In the genomic region with DNA sequence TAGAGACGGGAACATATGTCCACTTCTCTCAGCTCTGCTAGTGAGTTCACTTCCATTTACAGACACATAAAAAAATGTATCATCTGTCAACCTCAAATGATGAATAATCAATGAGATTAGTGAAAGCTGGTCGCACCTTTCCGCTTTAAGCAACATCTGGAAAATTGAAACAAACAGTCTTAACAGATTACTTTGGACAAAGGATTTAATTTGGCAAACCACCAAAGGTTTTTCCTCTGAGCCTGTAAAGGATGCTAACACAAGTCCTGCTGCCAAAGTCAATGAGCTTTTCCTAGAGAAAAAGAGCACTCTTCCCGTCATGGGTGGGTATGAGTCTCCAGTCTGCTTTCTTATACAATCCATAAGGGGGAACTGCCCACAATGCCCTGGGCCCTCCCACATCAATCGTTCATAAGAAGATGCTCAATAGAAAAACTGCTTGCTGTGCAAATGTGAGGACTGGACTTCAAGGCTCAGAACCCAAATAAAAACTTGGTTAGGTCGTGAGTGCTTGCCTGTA, we compare ENCODE assay signal across 30 mouse cellular contexts. TPM values are rescaled to one million over a fixed set of nuclear protein-coding genes. Genes with fewer than 3 reads are reported as not detected.
A peak's percentile ranks its signal among the peaks of the same experiment; 100 is the strongest.
DNase-seq lines count a peak whose midpoint lies in the region; ATAC-seq and TF ChIP-seq lines count a peak whose summit lies in the region.
"Had no signal": no experiment of that assay in that cellular context is flagged by ENCODE, and none has a peak within 500 bp of the region (broad histone marks: within the 10 kb centered on the region; RNA-seq: fewer than 3 reads in every experiment).

No protein-coding gene starts in this region.

- 39% methylated on average over 6 of the region's 6 CpGs for whole genome bisulfite sequencing in forebrain, embryonic 13.5 days
- 53% methylated on average over 6 of the region's 6 CpGs for WGBS in forebrain, embryonic 12.5 days
- WGBS in heart, adult 2 months: 48% methylated on average over 6 of the region's 6 CpGs
- WGBS in lung, embryonic 14.5 days: 57% methylated on average over 6 of the region's 6 CpGs

- TF ChIP-seq EP300 in heart, adult 2 months (IDR thresholded peaks at IDR 0.05; ENCODE audit: insufficient read depth, low read depth, low read length): no peak

- no peak overlapping the region for H3K4me2 ChIP-seq in forebrain, embryonic 13.5 days
- H3K4me2 ChIP-seq in forebrain, embryonic 12.5 days: no peak overlapping the region
- no peak overlapping the region for H3K4me2 ChIP-seq in lung, embryonic 14.5 days
- H3K4me2 ChIP-seq: hindbrain, embryonic 12.5 days; liver, embryonic 12.5 days; midbrain, embryonic 12.5 days; neural tube, embryonic 12.5 days; stomach, embryonic 15.5 days had no signal

- H3K9ac ChIP-seq in forebrain, embryonic 13.5 days: no peak overlapping the region
- H3K9ac ChIP-seq in forebrain, embryonic 12.5 days: no peak overlapping the region
- H3K9ac ChIP-seq in heart, adult 2 months (ENCODE audit: low read depth, low read length): no peak overlapping the region
- H3K9ac ChIP-seq in lung, embryonic 14.5 days: no peak overlapping the region
- H3K9ac ChIP-seq: hindbrain, embryonic 12.5 days; liver, embryonic 12.5 days; liver, postnatal 0 days; midbrain, embryonic 12.5 days; neural tube, embryonic 12.5 days; stomach, embryonic 15.5 days had no signal

- DNase-seq in heart, adult 2 months: no peak
- no peak for DNase-seq in heart, postnatal 4 days
- DNase-seq in lung, embryonic 14.5 days: peak; percentile 22
- DNase-seq in lung, postnatal 14 days: no peak
- DNase-seq in brain, embryonic 14.5 days (ENCODE audit: low read depth): peak; percentile 71
- DNase-seq in ovary, postnatal 14 days (ENCODE audit: low spot score): no peak
- DNase-seq: adrenal gland, adult 8-10 months; cerebellum, adult 11 months; cerebellum, adult 9-10 months; cerebellum, postnatal 36 days; gastrocnemius, postnatal 14 days; kidney, adult 9 months; kidney, postnatal 10 days; layer of hippocampus, postnatal 36 days; left cerebral cortex, postnatal 4 days; liver, postnatal 0 days; right cerebral cortex, postnatal 14 days had no signal

- H3K27ac ChIP-seq in forebrain, embryonic 13.5 days: peak overlapping the region; percentile 35; the same call in 1 of the 2 replicates
- H3K27ac ChIP-seq in forebrain, embryonic 12.5 days: no peak overlapping the region
- peak overlapping the region; percentile 48 for H3K27ac ChIP-seq in heart, adult 2 months
- no peak overlapping the region for H3K27ac ChIP-seq in lung, embryonic 14.5 days (ENCODE audit: low read depth)
- H3K27ac ChIP-seq: hindbrain, embryonic 12.5 days; liver, embryonic 12.5 days; midbrain, embryonic 12.5 days; neural tube, embryonic 12.5 days; stomach, embryonic 15.5 days had no signal

- H3K4me3 ChIP-seq in forebrain, embryonic 13.5 days: no peak overlapping the region
- no peak overlapping the region for H3K4me3 ChIP-seq in forebrain, embryonic 12.5 days (replicated peaks)
- H3K4me3 ChIP-seq in heart, adult 2 months: no peak overlapping the region
- no peak overlapping the region for H3K4me3 ChIP-seq in lung, embryonic 14.5 days (ENCODE audit: low read depth, low read length)
- H3K4me3 ChIP-seq: hindbrain, embryonic 12.5 days; liver, embryonic 12.5 days; megakaryocyte, embryonic 14.5 days; midbrain, embryonic 12.5 days; neural tube, embryonic 12.5 days; stomach, embryonic 15.5 days had no signal

- 0 out of 2 replicates have a peak, but pooled peaks cover 3% of the 10 kb centered on the region for H3K27me3 ChIP-seq in forebrain, embryonic 13.5 days
- 0 out of 2 replicates have a peak, but pooled peaks cover 5% of the 10 kb centered on the region for H3K27me3 ChIP-seq in forebrain, embryonic 12.5 days
- no peaks in the 10 kb centered on the region for H3K27me3 ChIP-seq in heart, adult 2 months (ENCODE audit: control insufficient read depth, insufficient read depth, low read length)
- no peaks in the 10 kb centered on the region for H3K27me3 ChIP-seq in lung, embryonic 14.5 days (ENCODE audit: insufficient read depth, low read length)
- H3K27me3 ChIP-seq: CH12.LX; hindbrain, embryonic 12.5 days; liver, embryonic 12.5 days; midbrain, embryonic 12.5 days; neural tube, embryonic 12.5 days; stomach, embryonic 15.5 days had no signal

- H3K4me1 ChIP-seq in forebrain, embryonic 13.5 days: peaks cover 45% of the 10 kb centered on the region
- peaks cover 31% of the 10 kb centered on the region for H3K4me1 ChIP-seq in forebrain, embryonic 12.5 days
- H3K4me1 ChIP-seq in heart, adult 2 months (ENCODE audit: control insufficient read depth, insufficient read depth, low read length): peaks cover 2% of the 10 kb centered on the region
- H3K4me1 ChIP-seq in lung, embryonic 14.5 days (ENCODE audit: insufficient read depth): no peaks in the 10 kb centered on the region

- no peak for ATAC-seq in forebrain, embryonic 13.5 days
- ATAC-seq in forebrain, embryonic 12.5 days (ENCODE audit: low FRiP score): no peak
- ATAC-seq in lung, embryonic 14.5 days (ENCODE audit: insufficient read depth): no peak
- ATAC-seq: intestine, postnatal 0 days; liver, embryonic 12.5 days; liver, postnatal 0 days had no signal

- no peaks in the 10 kb centered on the region for H3K9me3 ChIP-seq in forebrain, embryonic 13.5 days (replicated peaks)
- H3K9me3 ChIP-seq in forebrain, embryonic 12.5 days: no peaks in the 10 kb centered on the region
- no peaks in the 10 kb centered on the region for H3K9me3 ChIP-seq in lung, embryonic 14.5 days (ENCODE audit: low read depth, low read length)
- H3K9me3 ChIP-seq: hindbrain, embryonic 12.5 days; liver, embryonic 12.5 days; megakaryocyte, embryonic 14.5 days; midbrain, embryonic 12.5 days; neural tube, embryonic 12.5 days; stomach, embryonic 15.5 days had no signal

- H3K79me2 ChIP-seq in heart, adult 2 months (replicated peaks; ENCODE audit: control insufficient read depth, insufficient read depth, low read length): no peaks in the 10 kb centered on the region

- TF ChIP-seq POLR2A in heart, adult 2 months (IDR thresholded peaks at IDR 0.05; ENCODE audit: insufficient read depth, low read depth, low read length): no peak
- TF ChIP-seq POLR2A in brain, embryonic 14.5 days (IDR thresholded peaks at IDR 0.05; ENCODE audit: borderline replicate concordance, extremely low read depth, insufficient read depth, insufficient read length, poor library complexity, severe bottlenecking): no peak

- no peak for TF ChIP-seq CTCF in heart, adult 2 months (IDR thresholded peaks at IDR 0.05)
- TF ChIP-seq CTCF in lung, embryonic 14.5 days (IDR thresholded peaks at IDR 0.05; ENCODE audit: low read depth): no peak
- TF ChIP-seq CTCF in brain, embryonic 14.5 days (IDR thresholded peaks at IDR 0.05; ENCODE audit: borderline replicate concordance, extremely low read depth, insufficient read depth, insufficient read length): no peak

- H3K36me3 ChIP-seq in forebrain, embryonic 13.5 days (ENCODE audit: poor library complexity, severe bottlenecking): no peaks in the 10 kb centered on the region
- H3K36me3 ChIP-seq in forebrain, embryonic 12.5 days (replicated peaks): no peaks in the 10 kb centered on the region
- H3K36me3 ChIP-seq in heart, adult 2 months (ENCODE audit: control insufficient read depth, insufficient read depth, low read length): no peaks in the 10 kb centered on the region
- H3K36me3 ChIP-seq in lung, embryonic 14.5 days (ENCODE audit: insufficient read depth): no peaks in the 10 kb centered on the region
- H3K36me3 ChIP-seq: hindbrain, embryonic 12.5 days; liver, embryonic 12.5 days; midbrain, embryonic 12.5 days; neural tube, embryonic 12.5 days; stomach, embryonic 15.5 days had no signal

- intact Hi-C loops in heart, adult 2 months (cut with DNase I): loop anchor here (5.0 kb wide), 1 partner anchor 227 kb away; no protein-coding TSS in a partner anchor

RNA-seq across cellular contexts. Expression of gene Lrrc9, which starts 2.6 kb away (rescaled TPM):
- 3.0 and 3.2 TPM in 2 replicates for polyA plus RNA-seq in forebrain, embryonic 13.5 days (2015; fragmentation: Nextera tagmentation; extraction: Ambion mirVana)
- polyA plus RNA-seq in forebrain, embryonic 12.5 days (2016; fragmentation: Nextera tagmentation; extraction: Ambion mirVana): 2.3 and 3.4 TPM in 2 replicates
- under 1 TPM; 0.10 to 0.14 TPM for total RNA-seq in heart, adult 2 months (2021)
- polyA plus RNA-seq in heart, adult 2 months (2012; rRNA removed): 0.08 and 0.12 TPM in 2 replicates
- 1 to 10 TPM; 1.0 to 1.2 TPM for total RNA-seq in heart, postnatal 4 days (2021)
- 0.29 and 0.87 TPM in 2 replicates for polyA plus RNA-seq in lung, embryonic 14.5 days (2014; fragmentation: Nextera tagmentation; extraction: Ambion mirVana)
- 3.0 and 3.1 TPM in 2 replicates for polyA plus RNA-seq in brain, embryonic 14.5 days (2012; rRNA removed)
- total RNA-seq: CH12.LX had no signal
- polyA plus RNA-seq: C2C12; large intestine, adult 2 months had no signal

RNA-seq across cellular contexts. Expression of gene Rtn1, which starts 30.2 kb away (rescaled TPM):
- 1,241 and 1,349 TPM in 2 replicates for polyA plus RNA-seq in forebrain, embryonic 13.5 days (2015; fragmentation: Nextera tagmentation; extraction: Ambion mirVana)
- polyA plus RNA-seq in forebrain, embryonic 12.5 days (2016; fragmentation: Nextera tagmentation; extraction: Ambion mirVana): 588 and 653 TPM in 2 replicates
- 1 to 10 TPM; 2.9 to 3.8 TPM for total RNA-seq in heart, adult 2 months (2021)
- 3.5 and 4.2 TPM in 2 replicates for polyA plus RNA-seq in heart, adult 2 months (2012; rRNA removed)
- 1 to 10 TPM; 7.3 to 9.7 TPM for total RNA-seq in heart, postnatal 4 days (2021)
- polyA plus RNA-seq in lung, embryonic 14.5 days (2014; fragmentation: Nextera tagmentation; extraction: Ambion mirVana): 9.4 and 9.8 TPM in 2 replicates
- 1,399 and 1,649 TPM in 2 replicates for polyA plus RNA-seq in brain, embryonic 14.5 days (2012; rRNA removed)
- total RNA-seq: granulocyte monocyte progenitor cell, adult 5-6 weeks had no signal
- polyA plus RNA-seq: C2C12 had no signal

Comparison
In these comparisons a context has a peak if more than half of its experiments do, and no peak if none do; other contexts are left out.
1. H3K27ac ChIP-seq: peak in forebrain, embryonic 13.5 days (single experiment) and heart, adult 2 months (single experiment); none in forebrain, embryonic 12.5 days (single experiment) and lung, embryonic 14.5 days (single experiment).
2. DNase-seq: peak in lung, embryonic 14.5 days (single experiment) and brain, embryonic 14.5 days (single experiment); none in heart, adult 2 months (0 of 2), heart, postnatal 4 days (single experiment), lung, postnatal 14 days (single experiment) and ovary, postnatal 14 days (single experiment).
3. RNA of gene Rtn1, which starts 30.2 kb away (polyA plus RNA-seq): 1,399 to 1,649 TPM in brain, embryonic 14.5 days, 1,241 to 1,349 TPM in forebrain, embryonic 13.5 days and 588 to 653 TPM in forebrain, embryonic 12.5 days; 9.4 to 9.8 TPM in lung, embryonic 14.5 days and 3.5 to 4.2 TPM in heart, adult 2 months; every median in the first group is over 10 times any median in the second.